Mouse (Mus musculus): Measurements from ENCODE around the gene Nmd3.

DNA sequence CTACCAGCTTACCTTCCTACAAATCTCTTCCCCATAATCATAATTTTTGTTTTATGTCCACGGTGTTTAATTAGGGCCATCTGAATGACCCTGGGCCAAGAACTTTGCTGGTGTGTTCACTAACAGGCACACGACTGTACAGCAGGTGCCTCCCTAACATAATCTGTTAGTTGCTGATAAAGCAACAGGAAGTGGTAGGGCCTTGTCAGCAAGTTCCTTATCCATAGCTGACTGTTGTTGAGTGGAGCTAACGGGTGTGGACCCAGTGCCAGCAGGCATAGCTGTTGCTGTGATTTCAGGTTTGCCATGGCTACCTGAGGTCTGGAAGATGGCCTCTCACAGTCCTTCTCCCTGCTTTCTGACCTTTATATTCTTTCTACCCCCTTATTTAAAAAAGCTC is 47.6 kb upstream of the Nmd3 start:
- TF ChIP-seq GATA1 (IDR thresholded peaks at IDR 0.05; ENCODE audit: low read length), result no peak
- no peak for TF ChIP-seq TAL1 (IDR thresholded peaks at IDR 0.05; ENCODE audit: low read length)
